Mouse (Mus musculus): ENCODE measurements around the gene Rbfox1. TPM values are rescaled to one million over a fixed set of nuclear protein-coding genes. Genes with fewer than 3 reads are reported as not detected.

Gene Rbfox1
- polyA plus RNA-seq, 1 experiment: not detected

DNA sequence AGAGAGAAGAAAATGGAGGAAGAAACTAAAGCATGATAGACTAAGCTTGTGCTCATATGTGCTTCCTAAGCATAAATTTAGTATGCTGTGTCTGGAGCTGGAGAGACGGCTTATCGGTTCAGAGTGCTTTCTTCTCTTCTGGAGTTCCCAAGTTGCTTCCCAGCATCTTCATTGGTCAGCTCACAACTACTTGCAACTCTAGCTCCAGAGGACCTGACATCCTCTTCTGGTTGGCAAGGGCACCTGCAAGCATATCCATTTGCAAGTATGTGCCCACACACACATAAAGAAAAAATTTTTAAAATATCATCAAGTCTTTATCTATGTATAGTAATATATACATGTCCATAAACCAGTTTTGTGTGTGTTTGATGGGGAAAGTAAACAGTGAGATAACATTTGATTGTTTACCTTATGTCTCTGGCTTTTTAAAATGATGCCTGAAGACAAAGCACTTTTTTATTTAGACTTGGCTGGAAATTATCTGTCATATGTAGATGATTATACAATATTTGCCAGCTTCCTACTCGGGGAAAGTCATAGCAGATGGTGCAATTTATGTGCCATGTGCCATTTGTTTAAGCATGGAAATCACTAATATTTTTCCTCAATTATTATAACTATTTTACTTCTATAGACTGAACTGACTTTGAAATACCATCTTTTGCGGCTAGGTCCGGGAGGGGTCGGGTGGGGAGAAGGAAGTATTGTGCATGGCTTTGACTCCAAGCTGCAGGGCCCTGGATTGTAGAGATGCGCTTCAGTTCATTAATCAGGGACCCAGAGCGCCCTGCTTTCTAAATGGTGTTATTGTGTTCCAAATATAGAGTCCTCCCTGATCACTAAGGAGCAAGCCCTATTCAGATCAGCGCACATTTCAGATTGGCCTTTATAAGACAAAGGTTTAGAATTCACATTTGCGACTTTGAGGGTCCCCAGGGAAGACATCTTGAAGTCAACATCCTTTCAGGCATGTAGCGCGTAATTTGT lies 542.4 kb downstream of the Rbfox1 start:
- H3K27ac ChIP-seq (ENCODE audit: insufficient read depth, low read length): no peak overlapping the region
- H3K27me3 ChIP-seq (ENCODE audit: control insufficient read depth, insufficient read depth, low read length, poor library complexity, severe bottlenecking): no peaks in the 10 kb centered on the region; the same call in 1 of the 2 replicates
- H3K9me3 ChIP-seq (replicated peaks; ENCODE audit: control insufficient read depth, insufficient read depth, low read length, poor library complexity, severe bottlenecking): no peaks in the 10 kb centered on the region; the same call in 1 of the 2 replicates
- TF ChIP-seq EP300 (IDR thresholded peaks at IDR 0.05; ENCODE audit: insufficient read depth, low read depth, low read length) (no peak), CTCF (IDR thresholded peaks at IDR 0.05; ENCODE audit: low read depth, low read length) (no peak), POLR2A (IDR thresholded peaks at IDR 0.05; ENCODE audit: insufficient read depth, low read length) (no peak)
- H3K36me3 ChIP-seq (ENCODE audit: control insufficient read depth, insufficient read depth, low read length, poor library complexity, severe bottlenecking): no peaks in the 10 kb centered on the region
- H3K9ac ChIP-seq (ENCODE audit: low read depth, poor library complexity, severe bottlenecking): no peak overlapping the region
- no peak overlapping the region for H3K4me3 ChIP-seq (ENCODE audit: low read depth, low read length)
- no peaks in the 10 kb centered on the region for H3K4me1 ChIP-seq (ENCODE audit: control insufficient read depth, insufficient read depth, low read length)

- Histone ChIP-seq H3K27me3 (ENCODE audit: control insufficient read depth, insufficient read depth, low read length, poor library complexity, severe bottlenecking) (no peaks in the 10 kb centered on the region; the same call in 1 of the 2 replicates), H3K4me3 (ENCODE audit: low read depth, low read length) (no peak overlapping the region), H3K27ac (ENCODE audit: insufficient read depth, low read length) (no peak overlapping the region), H3K9me3 (replicated peaks; ENCODE audit: control insufficient read depth, insufficient read depth, low read length, poor library complexity, severe bottlenecking) (no peaks in the 10 kb centered on the region; the same call in 1 of the 2 replicates), H3K9ac (ENCODE audit: low read depth, poor library complexity, severe bottlenecking) (no peak overlapping the region), H3K4me1 (ENCODE audit: control insufficient read depth, insufficient read depth, low read length) (no peaks in the 10 kb centered on the region), H3K36me3 (ENCODE audit: control insufficient read depth, insufficient read depth, low read length, poor library complexity, severe bottlenecking) (no peaks in the 10 kb centered on the region)
- TF ChIP-seq EP300 (IDR thresholded peaks at IDR 0.05; ENCODE audit: insufficient read depth, low read depth, low read length): no peak
- TF ChIP-seq POLR2A (IDR thresholded peaks at IDR 0.05; ENCODE audit: insufficient read depth, low read length): no peak
- no peak for TF ChIP-seq CTCF (IDR thresholded peaks at IDR 0.05; ENCODE audit: low read depth, low read length)
Measured at GRCm38 (mm10) chr16:6430981-6431380, 545.8 kb downstream of the Rbfox1 start.

DNA sequence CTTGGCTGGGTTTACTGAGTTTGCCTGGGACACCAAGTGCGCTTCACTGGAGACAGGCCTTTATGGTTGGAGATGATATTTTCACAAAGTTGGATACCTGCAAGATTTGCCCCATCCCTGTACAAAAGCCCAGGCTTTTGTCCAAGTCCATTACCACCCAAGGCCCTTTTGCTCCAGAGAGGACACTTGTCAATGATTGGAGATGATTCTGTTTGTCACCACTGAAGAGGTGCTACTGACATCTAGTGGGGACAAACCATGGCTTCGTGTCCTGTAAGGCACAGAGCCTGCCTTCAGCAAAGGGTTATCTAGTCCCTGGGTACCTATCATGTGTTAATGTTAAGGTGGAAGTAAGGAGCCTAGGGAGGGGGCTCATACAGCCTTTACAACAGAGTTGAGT lies 551.3 kb downstream of the Rbfox1 start:
- TF ChIP-seq POLR2A (IDR thresholded peaks at IDR 0.05; ENCODE audit: insufficient read depth, low read length): no peak
- no peak for TF ChIP-seq CTCF (IDR thresholded peaks at IDR 0.05; ENCODE audit: low read depth, low read length)
- no peak for TF ChIP-seq EP300 (IDR thresholded peaks at IDR 0.05; ENCODE audit: insufficient read depth, low read depth, low read length)

DNA sequence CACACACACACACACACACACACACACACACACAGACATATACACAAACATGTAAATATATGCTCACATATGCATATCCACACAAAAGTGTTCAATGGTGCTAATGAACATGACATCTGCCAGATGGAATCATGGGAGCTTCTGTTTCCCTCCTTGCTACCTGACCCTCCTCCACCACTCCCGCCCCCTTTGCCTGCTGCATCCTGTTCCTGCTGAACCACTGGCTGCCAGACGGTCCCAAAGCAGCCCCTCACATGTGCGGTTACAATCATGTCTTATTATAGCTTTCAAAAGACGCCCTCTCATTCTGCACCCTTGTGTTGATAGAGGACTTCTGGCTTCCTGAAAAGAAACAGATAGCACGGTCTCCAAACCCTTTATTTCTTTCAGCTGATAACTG lies 563.1 kb downstream of the Rbfox1 start:
- Histone ChIP-seq H3K9me3 (replicated peaks; ENCODE audit: control insufficient read depth, insufficient read depth, low read length, poor library complexity, severe bottlenecking) (no peaks in the 10 kb centered on the region), H3K4me3 (ENCODE audit: low read depth, low read length) (no peak overlapping the region), H3K4me1 (ENCODE audit: control insufficient read depth, insufficient read depth, low read length) (no peaks in the 10 kb centered on the region), H3K9ac (ENCODE audit: low read depth, poor library complexity, severe bottlenecking) (no peak overlapping the region), H3K27me3 (ENCODE audit: control insufficient read depth, insufficient read depth, low read length, poor library complexity, severe bottlenecking) (no peaks in the 10 kb centered on the region), H3K27ac (ENCODE audit: insufficient read depth, low read length) (no peak overlapping the region), H3K36me3 (ENCODE audit: control insufficient read depth, insufficient read depth, low read length, poor library complexity, severe bottlenecking) (no peaks in the 10 kb centered on the region)
- TF ChIP-seq POLR2A (IDR thresholded peaks at IDR 0.05; ENCODE audit: insufficient read depth, low read length): no peak
- no peak for TF ChIP-seq CTCF (IDR thresholded peaks at IDR 0.05; ENCODE audit: low read depth, low read length)
- TF ChIP-seq EP300 (IDR thresholded peaks at IDR 0.05; ENCODE audit: insufficient read depth, low read depth, low read length): no peak

More for the DNA sequence above, 551.3 kb downstream of the Rbfox1 start:
- H3K36me3 ChIP-seq (ENCODE audit: control insufficient read depth, insufficient read depth, low read length, poor library complexity, severe bottlenecking): no peaks in the 10 kb centered on the region
- H3K4me1 ChIP-seq (ENCODE audit: control insufficient read depth, insufficient read depth, low read length): no peaks in the 10 kb centered on the region
- H3K9ac ChIP-seq (ENCODE audit: low read depth, poor library complexity, severe bottlenecking): no peak overlapping the region
- no peaks in the 10 kb centered on the region for H3K27me3 ChIP-seq (ENCODE audit: control insufficient read depth, insufficient read depth, low read length, poor library complexity, severe bottlenecking)
- H3K9me3 ChIP-seq (replicated peaks; ENCODE audit: control insufficient read depth, insufficient read depth, low read length, poor library complexity, severe bottlenecking): no peaks in the 10 kb centered on the region
- no peak overlapping the region for H3K4me3 ChIP-seq (ENCODE audit: low read depth, low read length)
- H3K27ac ChIP-seq (ENCODE audit: insufficient read depth, low read length): no peak overlapping the region

DNA sequence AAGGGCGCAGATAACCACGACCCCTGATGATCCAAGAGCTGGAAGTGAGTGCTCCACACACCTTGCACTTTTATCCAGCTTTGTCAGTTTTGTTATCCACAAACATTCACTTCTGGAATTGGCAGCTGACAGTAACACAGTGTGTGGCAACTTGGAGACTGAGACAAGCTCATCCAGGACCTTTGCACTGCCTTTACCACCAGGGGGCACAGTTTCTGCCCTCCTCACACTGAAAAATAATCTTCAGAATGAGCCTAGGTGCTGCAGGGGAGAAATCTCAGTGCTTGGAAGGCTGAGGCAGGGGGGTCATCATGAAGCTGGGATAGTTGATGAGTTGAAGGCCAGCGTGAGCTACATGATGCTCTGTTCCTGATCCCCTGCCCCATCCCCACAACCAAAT lies 570.2 kb downstream of the Rbfox1 start:
- no peak overlapping the region for H3K4me3 ChIP-seq (ENCODE audit: low read depth, low read length)
- H3K36me3 ChIP-seq (ENCODE audit: control insufficient read depth, insufficient read depth, low read length, poor library complexity, severe bottlenecking): no peaks in the 10 kb centered on the region
- no peaks in the 10 kb centered on the region for H3K4me1 ChIP-seq (ENCODE audit: control insufficient read depth, insufficient read depth, low read length)
- H3K27ac ChIP-seq (ENCODE audit: insufficient read depth, low read length): no peak overlapping the region
- H3K9me3 ChIP-seq (replicated peaks; ENCODE audit: control insufficient read depth, insufficient read depth, low read length, poor library complexity, severe bottlenecking): no peaks in the 10 kb centered on the region
- TF ChIP-seq EP300 (IDR thresholded peaks at IDR 0.05; ENCODE audit: insufficient read depth, low read depth, low read length): no peak
- TF ChIP-seq POLR2A (IDR thresholded peaks at IDR 0.05; ENCODE audit: insufficient read depth, low read length): no peak
- peak; percentile 50 for TF ChIP-seq CTCF (IDR thresholded peaks at IDR 0.05; ENCODE audit: low read depth, low read length)
- no peak overlapping the region for H3K9ac ChIP-seq (ENCODE audit: low read depth, poor library complexity, severe bottlenecking)
- no peaks in the 10 kb centered on the region for H3K27me3 ChIP-seq (ENCODE audit: control insufficient read depth, insufficient read depth, low read length, poor library complexity, severe bottlenecking)

DNA sequence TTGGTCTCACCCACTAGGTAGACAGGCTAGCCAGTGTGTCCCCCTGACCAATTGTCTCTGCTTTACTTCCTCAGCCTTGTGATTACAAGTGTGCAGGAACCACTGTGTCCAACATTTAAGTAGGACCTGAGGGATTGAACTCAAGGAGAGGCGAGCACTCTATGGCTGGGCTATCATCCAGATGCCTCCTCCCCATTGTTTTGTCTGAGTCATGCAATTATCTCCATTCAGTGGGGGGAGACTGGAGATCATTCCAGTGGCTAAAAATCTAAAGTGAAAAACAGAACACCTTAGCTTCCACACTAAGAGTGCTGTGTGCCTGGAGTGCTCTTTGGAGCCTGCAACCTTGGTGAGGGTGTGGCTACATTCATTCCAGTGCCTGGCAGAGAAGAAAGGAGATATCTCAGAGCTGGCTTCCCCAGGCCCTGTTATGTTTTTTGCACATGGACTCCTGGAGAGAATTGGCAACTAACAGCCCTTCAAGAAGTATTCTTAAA lies 594.0 kb downstream of the Rbfox1 start:
- Histone ChIP-seq H3K9me3 (replicated peaks; ENCODE audit: control insufficient read depth, insufficient read depth, low read length, poor library complexity, severe bottlenecking) (no peaks in the 10 kb centered on the region), H3K27ac (ENCODE audit: insufficient read depth, low read length) (no peak overlapping the region), H3K9ac (ENCODE audit: low read depth, poor library complexity, severe bottlenecking) (no peak overlapping the region), H3K36me3 (ENCODE audit: control insufficient read depth, insufficient read depth, low read length, poor library complexity, severe bottlenecking) (no peaks in the 10 kb centered on the region), H3K4me1 (ENCODE audit: control insufficient read depth, insufficient read depth, low read length) (no peaks in the 10 kb centered on the region), H3K27me3 (ENCODE audit: control insufficient read depth, insufficient read depth, low read length, poor library complexity, severe bottlenecking) (no peaks in the 10 kb centered on the region), H3K4me3 (ENCODE audit: low read depth, low read length) (no peak overlapping the region)
- TF ChIP-seq CTCF (IDR thresholded peaks at IDR 0.05; ENCODE audit: low read depth, low read length) (no peak), POLR2A (IDR thresholded peaks at IDR 0.05; ENCODE audit: insufficient read depth, low read length) (no peak), EP300 (IDR thresholded peaks at IDR 0.05; ENCODE audit: insufficient read depth, low read depth, low read length) (no peak)
